Mouse (Mus musculus): ENCODE data around the gene Dusp11.

- TF ChIP-seq CTCF (IDR thresholded peaks at IDR 0.05; ENCODE audit: low read depth, low read length) (no peak), POLR2A (IDR thresholded peaks at IDR 0.05; ENCODE audit: insufficient read depth, low read length) (no peak)
These were observed 11.2 kb upstream of the Dusp11 start for GRCm38 (mm10) chr6:85972699-85973098.

Data from ES-Bruce4 (cell line).